Mouse (Mus musculus) erythroblast, embryonic 14.5 days (primary cell): Measurements from ENCODE around the gene Fbxl5. TPM values are rescaled to one million over a fixed set of nuclear protein-coding genes. Genes with fewer than 3 reads are reported as not detected.

Experiments
- H3K27me3 ChIP-seq: 2 replicates; pipeline ENCODE4 v1.6.1; 2012; ENCODE audit warnings: inconsistent platforms; ENCODE audit not compliant: control insufficient read depth
- H3K36me3 ChIP-seq: 2 replicates; pipeline ENCODE4 v1.6.1; 2012; ENCODE audit warnings: mild to moderate bottlenecking, inconsistent platforms; ENCODE audit not compliant: control insufficient read depth
- H3K4me1 ChIP-seq: 2 replicates; pipeline ENCODE4 v1.6.1; 2012; ENCODE audit warnings: inconsistent platforms; ENCODE audit not compliant: control insufficient read depth
- H3K4me3 ChIP-seq: replicated peaks from 2 replicates; pipeline ENCODE3; 2012; ENCODE audit warnings: moderate library complexity, mild to moderate bottlenecking, inconsistent platforms
- H3K9me3 ChIP-seq: 2 replicates; pipeline ENCODE4 v1.6.1; 2012; ENCODE audit warnings: low read length, inconsistent platforms, mixed read lengths; ENCODE audit not compliant: control insufficient read depth
- GATA1 ChIP-seq: IDR thresholded peaks from 2 replicates; pipeline ENCODE4 v1.6.1; 2012; ENCODE audit warnings: low read length, inconsistent platforms, mixed read lengths
- TAL1 ChIP-seq: IDR thresholded peaks from 3 replicates; pipeline ENCODE4 v1.6.1; 2012; ENCODE audit warnings: low read length, inconsistent platforms, mixed read lengths
- polyA plus RNA-seq: library from polyadenylated mRNA; stranded (reverse); fragments of >175 nt; gene quantifications from 2 replicates; pipeline ENCODE4 v1.2.3, GENCODE M21; 2012

The Fbxl5 gene
- 0.15 and 0.27 TPM in 2 replicates for polyA plus RNA-seq

DNA sequence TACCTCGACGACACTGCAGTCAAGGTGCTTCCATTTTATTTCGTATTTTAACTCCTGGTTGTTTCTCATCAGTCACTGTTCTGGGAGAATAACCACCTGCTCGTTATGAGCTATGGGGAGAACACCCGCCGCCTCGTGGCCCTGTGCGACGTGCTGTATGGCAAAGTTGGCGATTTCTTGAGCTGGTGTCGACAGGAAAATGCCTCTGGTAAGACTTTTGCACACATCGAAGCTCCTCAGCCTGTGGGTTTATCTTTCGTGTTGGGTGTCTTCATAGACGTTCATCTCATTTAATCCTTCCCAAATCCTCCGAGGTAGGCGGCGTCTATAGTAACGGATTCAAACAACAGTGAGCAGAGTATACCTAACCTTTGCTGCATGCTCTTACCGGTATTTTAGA lies at the start of gene Fbxl5:
Gene Fbxl5 (minus strand): TSS at position 101 of the 400 bp plus-strand sequence.
- Histone ChIP-seq H3K4me3 (no peak within 1 kb of the TSS), H3K36me3 (no peaks in the 10 kb centered on the region), H3K27me3 (no peaks in the 10 kb centered on the region), H3K4me1 (no peaks in the 10 kb centered on the region), H3K9me3 (no peaks in the 10 kb centered on the region)
- TF ChIP-seq TAL1 (no peak), GATA1 (no peak)

DNA sequence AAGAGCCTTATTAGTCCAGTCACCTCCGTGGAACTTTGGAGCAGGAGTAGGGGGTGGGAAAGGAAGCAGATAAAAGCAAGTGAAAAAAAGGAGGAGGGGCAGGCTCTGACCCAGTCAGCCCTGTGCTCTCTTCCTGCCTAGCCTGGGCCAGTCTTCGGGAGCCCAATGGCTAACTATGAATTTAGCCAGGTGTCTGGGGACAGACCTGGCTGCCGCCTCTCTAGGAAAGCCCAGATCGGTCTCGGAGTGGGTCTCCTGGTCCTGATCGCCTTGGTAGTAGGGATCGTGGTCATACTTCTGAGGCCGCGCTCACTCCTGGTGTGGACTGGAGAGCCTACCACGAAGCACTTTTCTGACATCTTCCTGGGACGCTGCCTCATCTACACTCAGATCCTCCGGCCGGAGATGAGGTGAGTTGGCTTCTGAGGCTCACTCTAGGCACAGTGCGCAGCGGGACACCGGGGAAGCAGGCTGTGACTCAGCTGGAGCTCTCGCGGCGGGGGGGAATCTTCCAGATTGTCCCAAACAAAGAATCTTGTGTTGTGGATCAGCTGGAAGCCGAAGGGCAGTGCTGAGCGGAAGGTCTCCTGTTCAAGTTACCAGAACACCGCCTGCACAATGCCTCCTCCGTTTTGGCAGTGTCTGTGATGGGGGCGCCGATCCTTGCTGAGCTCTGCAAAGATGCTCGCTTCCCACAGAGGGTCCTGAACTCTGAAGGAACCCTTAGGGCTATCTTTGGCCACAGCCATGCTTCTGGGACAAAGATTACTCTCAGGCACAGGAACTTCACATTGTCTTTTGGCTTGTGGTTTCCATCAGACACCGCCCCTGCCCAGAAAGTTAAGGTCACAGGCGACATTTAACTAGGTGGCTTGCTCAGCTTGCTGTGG lies 47.5 kb upstream of the Fbxl5 start:
- Histone ChIP-seq H3K27me3 (peaks cover 10% of the 10 kb centered on the region), H3K36me3 (no peaks in the 10 kb centered on the region), H3K9me3 (no peaks in the 10 kb centered on the region), H3K4me1 (no peaks in the 10 kb centered on the region), H3K4me3 (peak overlapping the region; percentile 37)
- no peak for TF ChIP-seq TAL1
- TF ChIP-seq GATA1, result no peak

DNA sequence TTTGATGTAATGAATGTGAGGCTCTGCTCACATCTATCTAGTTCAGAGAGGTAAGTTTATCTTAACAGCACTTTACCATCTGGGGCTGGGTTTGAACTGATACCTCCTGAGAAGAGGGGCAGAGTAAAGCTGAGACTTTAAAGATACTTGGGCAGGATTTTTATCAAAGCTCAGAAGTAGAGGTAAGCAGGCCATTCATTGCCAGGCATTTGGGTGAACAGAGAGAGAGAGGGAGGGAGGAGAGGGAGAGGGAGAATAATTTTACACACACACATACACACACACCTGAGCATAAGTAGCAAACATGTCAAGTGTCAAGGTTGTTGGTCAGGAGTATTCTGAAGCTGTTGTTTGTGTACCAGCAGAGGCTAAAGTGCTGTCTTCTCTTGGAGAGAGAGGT lies 46.8 kb upstream of the Fbxl5 start, which contains the start of gene Cd38:
Gene Cd38 (plus strand): TSS at position 301 of the 400 bp plus-strand sequence.
- H3K36me3 ChIP-seq, result no peaks in the 10 kb centered on the region
- H3K4me3 ChIP-seq, result peak within 1 kb of the TSS; percentile 37
- H3K9me3 ChIP-seq, result no peaks in the 10 kb centered on the region
- TF ChIP-seq GATA1 (no peak), TAL1 (no peak)
- peaks cover 10% of the 10 kb centered on the region for H3K27me3 ChIP-seq
- H3K4me1 ChIP-seq, result no peaks in the 10 kb centered on the region

DNA sequence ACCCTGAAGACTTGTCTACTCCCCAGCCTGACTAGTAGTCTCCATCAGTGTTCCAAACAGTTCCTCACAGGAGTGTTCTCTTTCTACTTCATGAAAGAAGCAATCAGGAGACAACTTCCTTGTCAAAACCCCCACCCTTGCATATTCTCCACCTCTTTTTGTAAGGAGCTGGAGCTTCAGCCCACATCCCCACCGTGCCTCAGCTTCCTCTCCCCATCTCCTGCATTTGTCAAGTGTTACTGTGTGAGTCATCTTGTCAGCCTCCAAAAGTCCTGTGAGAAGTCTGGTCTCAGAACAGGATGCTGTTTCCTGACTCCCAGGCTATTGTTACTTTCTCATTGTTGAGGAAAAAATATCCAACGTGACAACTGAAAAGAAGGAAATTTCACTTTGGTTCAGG lies 43.9 kb upstream of the Fbxl5 start:
- no peak for TF ChIP-seq TAL1
- no peak for TF ChIP-seq GATA1
- Histone ChIP-seq H3K4me3 (no peak overlapping the region), H3K36me3 (no peaks in the 10 kb centered on the region), H3K9me3 (no peaks in the 10 kb centered on the region), H3K27me3 (peaks cover 10% of the 10 kb centered on the region), H3K4me1 (no peaks in the 10 kb centered on the region)

DNA sequence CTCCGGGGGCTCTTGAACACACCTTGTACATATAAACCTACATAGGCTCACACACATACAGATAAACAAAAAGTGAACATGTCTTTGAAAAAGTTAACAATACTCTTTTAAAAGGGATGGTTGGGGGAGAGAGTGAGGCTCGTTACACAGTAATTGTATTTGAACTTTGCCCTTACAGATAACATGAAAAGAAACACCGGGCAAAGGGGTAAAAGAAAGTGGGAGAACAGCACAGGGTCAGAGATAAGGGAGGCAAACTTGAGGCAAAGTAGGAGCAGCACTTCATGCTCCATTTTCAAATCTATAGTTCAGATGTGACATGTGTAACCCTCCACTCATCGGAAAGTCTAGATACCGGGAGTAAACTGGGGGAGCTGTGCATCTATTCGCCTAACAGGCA lies 42.2 kb upstream of the Fbxl5 start:
- TF ChIP-seq GATA1 (no peak), TAL1 (no peak)
- H3K4me1 ChIP-seq, result no peaks in the 10 kb centered on the region
- H3K9me3 ChIP-seq, result peaks cover 2% of the 10 kb centered on the region; the same call in 1 of the 2 replicates
- H3K36me3 ChIP-seq, result no peaks in the 10 kb centered on the region
- H3K4me3 ChIP-seq, result no peak overlapping the region
- H3K27me3 ChIP-seq, result peaks cover 2% of the 10 kb centered on the region

DNA sequence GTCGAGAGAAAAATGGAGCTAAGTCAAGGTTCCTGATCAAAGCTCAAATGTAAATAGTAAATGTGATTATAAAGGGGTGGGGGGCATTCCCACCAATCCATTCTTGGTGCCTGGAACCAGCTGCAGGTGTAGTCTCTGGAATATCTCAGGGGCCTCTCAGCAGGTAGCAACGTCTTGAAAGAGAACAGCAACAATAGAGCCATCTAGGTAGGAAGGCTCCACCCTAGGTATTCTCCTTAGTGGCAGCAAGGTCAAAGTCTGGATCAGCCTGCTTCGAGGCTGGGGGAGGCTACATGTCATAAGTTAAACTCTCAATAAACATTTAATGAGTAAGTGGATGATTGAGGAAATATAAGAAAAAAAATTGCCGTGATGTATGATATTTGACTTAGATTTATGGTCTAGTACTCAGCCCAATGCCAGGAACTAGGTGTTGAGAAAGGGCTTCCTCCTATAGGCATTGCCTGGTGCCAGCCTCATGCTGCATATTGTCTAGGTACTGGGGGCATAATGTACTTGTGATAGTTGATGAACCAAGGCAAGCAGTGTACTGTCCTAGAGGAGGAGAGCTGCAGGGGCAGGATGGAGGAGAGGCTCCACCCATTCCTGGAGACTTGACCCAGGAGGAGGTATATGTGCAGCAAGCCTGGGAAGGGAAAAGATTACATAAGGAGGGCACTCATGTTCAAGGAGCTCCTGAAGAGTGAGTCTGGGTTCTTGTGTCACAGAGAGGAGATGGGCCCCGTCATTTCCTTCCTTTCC lies 39.4 kb upstream of the Fbxl5 start:
- Histone ChIP-seq H3K36me3 (no peaks in the 10 kb centered on the region), H3K4me1 (no peaks in the 10 kb centered on the region), H3K27me3 (no peaks in the 10 kb centered on the region), H3K9me3 (peaks cover 2% of the 10 kb centered on the region; the same call in 1 of the 2 replicates), H3K4me3 (no peak overlapping the region)
- no peak for TF ChIP-seq GATA1
- no peak for TF ChIP-seq TAL1

DNA sequence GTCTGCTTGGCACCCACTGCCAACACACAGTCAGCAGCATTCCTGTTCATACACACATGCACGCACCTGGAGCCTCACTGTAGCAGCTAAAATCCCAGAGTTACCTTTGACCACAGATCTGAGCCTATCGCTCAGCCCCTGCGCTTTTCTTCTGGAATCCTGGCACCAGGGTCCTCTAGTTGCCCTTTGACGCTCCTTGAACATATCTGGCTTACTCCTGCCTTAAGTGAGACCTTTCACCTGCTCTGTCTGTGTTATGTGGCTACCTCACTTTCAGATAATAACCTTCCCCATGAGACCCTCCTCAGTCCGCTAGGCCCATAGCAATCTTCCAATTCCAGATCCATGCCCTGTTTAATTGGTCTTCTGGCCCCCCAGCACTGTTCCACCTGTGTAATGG lies 38.7 kb upstream of the Fbxl5 start:
- TF ChIP-seq GATA1, result no peak
- TF ChIP-seq TAL1, result no peak
- Histone ChIP-seq H3K36me3 (no peaks in the 10 kb centered on the region), H3K4me3 (no peak overlapping the region), H3K27me3 (no peaks in the 10 kb centered on the region), H3K4me1 (no peaks in the 10 kb centered on the region), H3K9me3 (peaks cover 2% of the 10 kb centered on the region; the same call in 1 of the 2 replicates)

DNA sequence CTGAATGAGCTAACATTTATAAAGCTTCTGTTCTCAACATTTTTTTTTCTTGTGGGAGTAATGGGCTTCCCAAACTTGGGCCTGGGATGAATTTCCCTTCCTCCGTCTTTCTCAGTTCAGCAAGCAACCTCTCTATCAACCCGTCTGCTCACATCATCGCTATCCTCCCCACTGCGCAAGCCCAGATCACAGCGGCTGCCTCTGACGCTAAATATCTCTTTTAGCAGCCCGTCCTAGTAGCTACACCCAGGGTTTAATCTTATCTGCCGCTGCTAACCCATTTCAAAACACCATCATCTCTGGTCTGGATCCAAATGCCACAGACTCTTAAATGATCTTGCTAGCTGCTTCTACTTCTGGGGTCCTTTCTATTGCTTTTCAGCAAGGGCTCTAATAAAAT lies 38.2 kb upstream of the Fbxl5 start:
- TF ChIP-seq TAL1 (no peak), GATA1 (no peak)
- H3K4me3 ChIP-seq, result no peak overlapping the region
- no peaks in the 10 kb centered on the region for H3K4me1 ChIP-seq
- no peaks in the 10 kb centered on the region for H3K27me3 ChIP-seq
- no peaks in the 10 kb centered on the region for H3K36me3 ChIP-seq
- peaks cover 2% of the 10 kb centered on the region; the same call in 1 of the 2 replicates for H3K9me3 ChIP-seq

DNA sequence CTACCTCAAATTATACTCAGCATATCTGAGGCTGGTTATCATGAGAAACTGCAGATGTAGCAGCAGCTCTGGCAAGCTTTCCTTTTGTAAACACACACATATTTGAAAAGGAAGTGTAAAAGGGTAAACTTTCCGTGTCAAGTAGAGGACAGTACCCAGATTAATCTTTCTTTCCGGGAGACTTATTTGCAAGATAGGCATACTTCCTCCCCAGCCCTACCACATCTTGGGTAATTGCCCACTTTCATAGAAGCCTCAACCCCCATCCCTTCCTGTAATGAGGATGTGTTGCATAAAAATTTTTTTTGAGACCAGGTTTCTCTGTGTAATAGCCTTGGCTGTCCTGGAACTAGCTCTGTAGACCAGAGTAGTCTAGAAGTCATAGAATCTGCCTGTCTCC lies 34.3 kb upstream of the Fbxl5 start:
- Histone ChIP-seq H3K27me3 (no peaks in the 10 kb centered on the region), H3K4me3 (no peak overlapping the region), H3K9me3 (peaks cover 2% of the 10 kb centered on the region; the same call in 1 of the 2 replicates), H3K36me3 (no peaks in the 10 kb centered on the region), H3K4me1 (no peaks in the 10 kb centered on the region)
- TF ChIP-seq TAL1 (no peak), GATA1 (no peak)
